ENCODE assay signal across 15 mouse cellular contexts in genomic region chr3:144679701-144680159, GRCm38 (mm10). TPM values are rescaled to one million over a fixed set of nuclear protein-coding genes. Genes with fewer than 3 reads are reported as not detected.
DNase-seq lines count a peak whose midpoint lies in the region; ATAC-seq and TF ChIP-seq lines count a peak whose summit lies in the region.
"Had no signal": no experiment of that assay in that cellular context is flagged by ENCODE, and none has a peak within 500 bp of the region (broad histone marks: within the 10 kb centered on the region; RNA-seq: fewer than 3 reads in every experiment).

No protein-coding gene starts in this region.

- H3K4me2 ChIP-seq in liver, embryonic 16.5 days (ENCODE audit: low read depth, low read length), result no peak overlapping the region
- H3K4me2 ChIP-seq: stomach, embryonic 15.5 days had no signal

- no peaks in the 10 kb centered on the region for H3K9me3 ChIP-seq in liver, embryonic 16.5 days (replicated peaks; ENCODE audit: control insufficient read depth, low read length)
- H3K9me3 ChIP-seq: hindbrain, embryonic 10.5 days; stomach, embryonic 15.5 days had no signal

- no peak for TF ChIP-seq EP300 in heart, adult 2 months (IDR thresholded peaks at IDR 0.05; ENCODE audit: insufficient read depth, low read depth, low read length)

- no peaks in the 10 kb centered on the region for H3K27me3 ChIP-seq in heart, adult 2 months (ENCODE audit: control insufficient read depth, insufficient read depth, low read length)
- H3K27me3 ChIP-seq in liver, embryonic 16.5 days (ENCODE audit: control insufficient read depth, insufficient read depth, low read depth, low read length), result no peaks in the 10 kb centered on the region
- H3K27me3 ChIP-seq: stomach, embryonic 15.5 days had no signal

- no peak for ATAC-seq in liver, embryonic 16.5 days (ENCODE audit: low read depth)

- no peaks in the 10 kb centered on the region for H3K79me2 ChIP-seq in heart, adult 2 months (replicated peaks; ENCODE audit: control insufficient read depth, insufficient read depth, low read length)

- peak overlapping the region; percentile 34 for H3K27ac ChIP-seq in heart, adult 2 months
- peak overlapping the region; percentile 32; the same call in 1 of the 2 replicates for H3K27ac ChIP-seq in liver, embryonic 16.5 days (ENCODE audit: low read length)
- H3K27ac ChIP-seq: hindbrain, embryonic 10.5 days; stomach, embryonic 15.5 days had no signal

- TF ChIP-seq POLR2A in heart, adult 2 months (IDR thresholded peaks at IDR 0.05; ENCODE audit: insufficient read depth, low read depth, low read length), result no peak

- peak in 1 of 2 experiments; percentile 36 for DNase-seq in heart, adult 2 months
- no peak for DNase-seq in heart, postnatal 36 days
- peak; percentile 34 for DNase-seq in Muller cell, postnatal 12 days (ENCODE audit: inconsistent ontology term)
- peak; percentile 23 to 42 for DNase-seq in gastrocnemius, adult 8-10 months (ENCODE audit: low spot score in 2 of 2)
- no peak for DNase-seq in left cerebral cortex, adult 11 months (ENCODE audit: low spot score)
- no peak for DNase-seq in right cerebral cortex, postnatal 36 days (ENCODE audit: low spot score in 2 of 2)
- no peak for DNase-seq in kidney, postnatal 14 days
- DNase-seq: cerebellum, adult 11-12 months; kidney, adult 18-20 months; lung, adult 18-20 months; right cerebral cortex, postnatal 4 days; thymus, postnatal 25 days had no signal

- H3K36me3 ChIP-seq in heart, adult 2 months (ENCODE audit: control insufficient read depth, insufficient read depth, low read length), result no peaks in the 10 kb centered on the region; the same call in 1 of the 2 replicates
- H3K36me3 ChIP-seq in liver, embryonic 16.5 days (ENCODE audit: control insufficient read depth, insufficient read depth), result no peaks in the 10 kb centered on the region
- H3K36me3 ChIP-seq: hindbrain, embryonic 10.5 days; stomach, embryonic 15.5 days had no signal

- no peak for TF ChIP-seq CTCF in heart, adult 2 months (IDR thresholded peaks at IDR 0.05)

- H3K4me1 ChIP-seq in heart, adult 2 months (ENCODE audit: control insufficient read depth, insufficient read depth, low read length), result peaks cover 4% of the 10 kb centered on the region
- peaks cover 56% of the 10 kb centered on the region for H3K4me1 ChIP-seq in liver, embryonic 16.5 days (ENCODE audit: control insufficient read depth, low read depth, low read length)
- H3K4me1 ChIP-seq: stomach, embryonic 15.5 days had no signal

- H3K9ac ChIP-seq in heart, adult 2 months (ENCODE audit: low read depth, low read length), result no peak overlapping the region
- no peak overlapping the region for H3K9ac ChIP-seq in liver, embryonic 16.5 days (ENCODE audit: low read depth, low read length)
- H3K9ac ChIP-seq: stomach, embryonic 15.5 days had no signal

- 65% methylated on average over 8 of the region's 8 CpGs for WGBS in heart, adult 2 months
- 77% methylated on average over 8 of the region's 8 CpGs for WGBS in liver, embryonic 16.5 days (ENCODE audit: insufficient replicate concordance)

- intact Hi-C loops in heart, adult 2 months (cut with DNase I), result no loop called here
- intact Hi-C loops in heart, postnatal 36 days (cut with DNase I), result loop anchor here (5.0 kb wide), 1 partner anchor 52 kb away; no protein-coding TSS in a partner anchor

- H3K4me3 ChIP-seq in heart, adult 2 months, result no peak overlapping the region
- no peak overlapping the region for H3K4me3 ChIP-seq in liver, embryonic 16.5 days (ENCODE audit: low read depth, low read length)
- H3K4me3 ChIP-seq: hindbrain, embryonic 10.5 days; stomach, embryonic 15.5 days had no signal

RNA-seq across cellular contexts. Expression of gene Sh3glb1, which starts 40.4 kb away (rescaled TPM):
- 100 to 1,000 TPM; 314 to 407 TPM for total RNA-seq in heart, adult 2 months (2021)
- polyA plus RNA-seq in heart, adult 2 months (2012; rRNA removed), result 94.5 and 121 TPM in 2 replicates
- 100 to 1,000 TPM; 372 to 397 TPM for total RNA-seq in heart, postnatal 36 days (2021)
- total RNA-seq in gastrocnemius, adult 8-10 months (2022), result 100 to 1,000 TPM; 304 to 397 (median 329) TPM
- polyA plus RNA-seq in liver, embryonic 16.5 days (2015; fragmentation: Nextera tagmentation; extraction: Ambion mirVana), result 78.8 and 83.3 TPM in 2 replicates

Comparison
In these comparisons a context has a peak if more than half of its experiments do, and no peak if none do; other contexts are left out.
1. DNase-seq: peak in Muller cell, postnatal 12 days (single experiment) and gastrocnemius, adult 8-10 months (2 of 2); none in heart, postnatal 36 days (0 of 2), left cerebral cortex, adult 11 months (single experiment), right cerebral cortex, postnatal 36 days (0 of 2) and kidney, postnatal 14 days (single experiment).